Mouse (Mus musculus): ENCODE data around the gene Rab11a.

Rab11a gene

DNA sequence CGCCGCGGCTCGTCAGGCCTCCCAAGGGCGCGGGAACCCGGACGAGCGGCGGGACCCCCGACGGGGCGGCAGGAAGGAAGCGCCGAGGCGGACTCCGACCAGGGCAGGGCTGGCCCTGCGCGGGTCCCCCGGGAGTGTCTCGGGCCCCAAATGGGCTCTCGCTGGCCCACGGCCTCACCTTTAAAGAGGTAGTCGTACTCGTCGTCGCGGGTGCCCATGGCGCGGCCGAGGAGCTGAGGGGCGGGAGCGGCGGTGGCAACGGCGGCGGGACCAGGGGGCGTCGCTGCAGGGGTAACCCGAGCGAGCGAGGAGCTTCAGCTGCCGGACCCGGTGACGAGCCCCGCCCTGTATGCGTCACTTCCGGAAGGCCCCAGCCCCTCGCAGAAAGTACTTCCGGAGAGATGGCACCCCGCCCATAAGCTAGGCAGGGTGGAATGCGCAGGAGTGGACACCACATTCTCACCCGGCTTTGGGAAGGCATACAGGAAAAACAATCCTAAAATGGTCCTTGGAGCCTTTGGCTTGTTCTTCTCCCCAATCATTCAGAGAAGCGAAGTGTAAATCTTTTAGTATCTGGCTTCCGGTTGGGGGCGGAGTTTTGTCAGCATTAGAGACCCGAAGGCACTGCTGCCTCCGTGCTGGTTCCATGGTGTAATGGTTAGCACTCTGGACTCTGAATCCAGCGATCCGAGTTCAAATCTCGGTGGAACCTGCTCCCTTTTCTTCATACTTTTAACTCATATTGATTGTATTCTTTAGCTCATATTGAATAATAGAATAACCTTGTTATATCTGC is at the start of gene Rab11a:
Rab11a (minus strand) TSS at position 353 of the 796 bp plus-strand sequence.
- peak; percentile 99 for DNase-seq

DNA sequence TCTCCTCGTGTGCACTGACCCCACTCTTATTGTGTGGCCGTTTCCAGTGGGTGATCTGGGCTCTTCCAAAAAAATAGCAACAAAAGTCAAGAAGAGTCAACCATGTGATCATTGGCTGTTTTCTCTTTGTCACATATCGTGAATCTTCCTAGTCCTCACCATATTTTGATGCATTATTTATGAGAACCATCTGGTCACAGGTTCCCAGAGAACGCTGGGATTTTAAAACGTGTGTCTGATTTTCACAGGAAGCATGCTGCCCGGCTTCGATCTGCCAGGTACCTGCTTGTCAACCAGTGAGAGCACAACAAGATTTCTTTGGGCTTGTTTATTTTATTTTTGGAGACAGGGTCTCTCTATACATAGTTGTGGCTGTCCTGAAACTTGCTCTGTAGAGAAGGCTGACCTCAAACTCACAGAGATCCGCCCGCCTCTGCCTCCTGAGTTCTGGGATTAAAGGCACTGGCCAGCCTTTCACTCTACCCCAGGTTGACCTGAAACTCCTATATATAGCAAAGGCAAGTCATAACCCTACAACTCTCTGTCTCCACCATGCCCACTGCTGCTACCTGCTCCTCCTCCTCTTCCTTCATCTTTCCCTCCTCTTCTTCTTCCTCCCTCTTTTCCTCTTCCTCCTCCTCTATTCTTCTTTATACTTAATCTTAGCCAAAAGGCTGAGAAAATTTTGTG is 48.8 kb upstream of the Rab11a start:
- DNase-seq = no peak

DNA sequence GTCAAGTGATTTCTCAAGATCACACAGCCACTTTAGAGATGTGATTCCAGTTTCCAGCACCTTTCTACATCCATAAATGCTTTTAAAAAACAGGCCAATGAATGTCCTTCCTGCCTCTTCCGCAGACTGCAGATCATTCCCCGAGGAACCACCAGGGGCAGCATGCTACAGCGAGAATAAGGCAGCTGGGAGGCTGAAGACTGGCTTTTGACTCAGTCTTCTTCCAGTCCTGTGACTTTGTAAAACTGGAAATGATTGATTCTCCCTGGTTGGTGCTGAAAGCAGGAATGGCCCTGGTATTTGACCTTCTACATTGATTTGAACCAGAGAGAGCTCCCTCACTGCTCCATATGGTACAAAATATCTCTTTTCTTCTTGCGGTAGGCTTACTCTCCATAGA is 47.3 kb upstream of the Rab11a start:
- peak; percentile 89 for DNase-seq

- no peak for DNase-seq
These were observed 46.0 kb upstream of the Rab11a start for GRCm38 (mm10) chr9:64783511-64783910.

- peak; percentile 27 for DNase-seq
These were observed 42.1 kb upstream of the Rab11a start for GRCm38 (mm10) chr9:64779628-64780027.

- DNase-seq = peak; percentile 61
These were observed 40.6 kb upstream of the Rab11a start for GRCm38 (mm10) chr9:64778151-64778550.

- no peak for DNase-seq
These were observed 40.0 kb upstream of the Rab11a start for GRCm38 (mm10) chr9:64777441-64777987.

- DNase-seq = no peak
These were observed 37.9 kb upstream of the Rab11a start for GRCm38 (mm10) chr9:64775491-64775890.

GRCm38 (mm10) chr9:64774883-64775282 is 37.3 kb upstream of the Rab11a start:
- DNase-seq = no peak

GRCm38 (mm10) chr9:64774411-64774811 is 36.9 kb upstream of the Rab11a start:
- no peak for DNase-seq

DNA sequence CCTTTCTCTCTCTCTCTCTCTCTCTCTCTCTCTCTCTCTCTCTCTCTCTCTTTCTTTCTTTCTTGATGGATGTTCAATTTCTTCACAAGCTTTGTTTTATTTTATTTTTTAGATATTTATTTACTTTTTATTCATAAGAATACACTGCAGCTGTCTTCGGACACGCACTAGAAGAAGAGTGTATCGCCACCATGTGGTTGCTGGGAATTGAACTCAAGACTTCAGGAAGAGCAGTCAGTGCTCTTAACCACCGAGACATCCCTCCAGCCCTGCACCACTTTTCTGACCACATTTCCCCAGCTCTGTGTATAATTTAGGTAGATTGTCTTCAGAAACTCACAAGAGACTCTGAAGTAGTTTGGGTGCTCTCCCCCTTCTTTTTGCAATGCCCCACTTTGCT is 36.4 kb upstream of the Rab11a start:
- peak; percentile 33 for DNase-seq

DNA sequence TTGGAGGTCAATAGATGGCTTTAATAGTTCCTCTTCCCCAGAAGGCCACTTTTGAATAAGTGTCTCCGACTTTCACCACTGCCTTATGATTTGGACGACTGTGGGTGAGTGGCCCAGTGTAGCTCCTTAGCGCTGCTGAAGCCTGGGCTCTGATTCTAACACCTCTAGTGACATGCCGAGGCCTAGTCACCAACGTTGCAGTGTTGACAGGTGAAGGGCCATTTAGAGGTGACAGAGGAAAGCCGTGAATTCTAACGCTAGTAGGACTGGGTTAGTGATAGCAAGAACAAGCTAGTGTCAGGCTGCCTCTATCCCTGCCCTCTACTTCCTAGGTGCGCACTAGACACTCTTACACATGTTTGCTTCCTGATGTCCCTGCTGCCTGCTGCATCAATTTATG is 35.7 kb upstream of the Rab11a start:
- no peak for DNase-seq

GRCm38 (mm10) chr9:64771236-64771635 is 33.7 kb upstream of the Rab11a start:
- peak; percentile 39 for DNase-seq

- no peak for DNase-seq
These were observed 32.9 kb upstream of the Rab11a start for GRCm38 (mm10) chr9:64770411-64770849.

- DNase-seq = no peak
These were observed 32.4 kb upstream of the Rab11a start for GRCm38 (mm10) chr9:64769911-64770310.

- DNase-seq = peak; percentile 65
These were observed 31.6 kb upstream of the Rab11a start for GRCm38 (mm10) chr9:64769066-64769695.

- DNase-seq = no peak
These were observed 30.2 kb upstream of the Rab11a start for GRCm38 (mm10) chr9:64767796-64768195.

- DNase-seq = no peak
These were observed 28.6 kb upstream of the Rab11a start for GRCm38 (mm10) chr9:64766136-64766535.

DNA sequence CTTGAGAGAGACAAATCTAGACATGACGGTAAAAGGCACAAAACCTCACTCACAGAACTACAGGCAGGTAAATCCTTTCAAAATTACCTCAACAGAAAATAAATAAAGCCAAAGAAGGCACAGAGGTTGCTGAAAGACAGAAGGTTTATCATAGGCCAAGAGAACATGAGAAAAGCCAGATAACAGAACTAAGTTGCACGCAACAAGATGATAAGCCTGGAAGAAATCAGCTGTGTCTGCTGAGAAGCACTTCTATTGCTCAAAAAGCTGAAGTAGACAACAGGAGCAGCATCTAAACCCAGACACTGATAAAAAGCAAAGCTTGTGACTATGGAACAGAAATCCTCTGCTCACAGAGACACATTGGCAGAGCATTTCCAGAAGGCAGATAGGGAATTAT is 27.3 kb upstream of the Rab11a start:
- DNase-seq = no peak

DNA sequence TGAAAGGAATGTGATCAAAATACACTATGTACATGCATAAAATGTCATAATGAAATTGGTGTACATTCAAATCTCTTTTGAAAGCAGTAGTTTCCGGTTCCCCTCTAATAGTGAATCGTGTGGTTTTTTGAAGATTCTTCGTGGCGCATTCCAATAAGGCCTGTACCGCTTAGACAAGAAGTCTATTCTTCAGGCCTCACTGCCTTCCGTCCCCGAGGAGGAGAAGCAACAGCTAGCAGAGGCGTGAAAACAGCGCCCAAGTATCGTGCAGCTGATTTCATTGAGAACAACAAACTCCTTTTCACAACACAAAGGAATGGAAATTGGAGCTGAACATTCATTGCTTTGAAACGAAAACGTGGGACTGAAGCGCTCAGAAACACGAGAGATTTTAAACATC is 20.5 kb upstream of the Rab11a start:
- no peak for DNase-seq

DNA sequence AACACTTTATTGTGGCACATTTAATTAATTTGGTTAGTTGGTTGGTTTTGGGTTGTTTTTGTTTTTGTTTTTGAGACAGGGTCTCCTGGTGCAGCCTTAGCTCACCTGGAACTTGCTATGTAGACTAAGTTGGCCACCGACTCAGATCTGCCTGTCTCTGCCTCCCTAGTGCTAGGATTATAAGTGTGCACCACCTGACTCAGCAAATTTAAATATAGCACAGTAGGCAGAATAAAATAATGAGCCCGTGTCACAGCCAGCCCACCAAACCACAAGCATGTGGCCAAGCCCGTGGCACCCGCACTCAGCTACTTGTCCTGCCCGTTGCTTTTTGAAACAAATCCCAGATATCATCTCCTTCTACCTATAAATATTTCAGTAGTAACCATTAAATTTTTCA is 15.0 kb upstream of the Rab11a start:
- DNase-seq = no peak

DNA sequence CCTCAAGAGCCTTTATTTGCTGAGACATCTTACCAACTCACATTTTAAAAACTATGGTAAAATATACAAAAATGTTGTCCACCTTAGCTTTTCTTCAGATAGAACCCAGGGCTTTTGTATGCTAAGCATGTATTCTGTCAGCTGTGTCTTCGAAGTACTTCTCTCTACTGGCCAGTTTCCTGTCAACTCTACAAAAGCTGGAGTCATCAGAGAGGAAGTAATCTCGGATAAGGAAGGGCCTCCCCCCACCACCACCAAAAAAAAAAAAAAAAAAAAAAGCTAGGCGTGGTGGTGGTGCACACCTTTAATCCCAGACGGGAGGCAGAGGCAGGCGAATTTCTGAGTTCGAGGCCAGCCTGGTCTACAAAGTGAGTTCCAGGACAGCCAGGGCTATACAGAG is 11.8 kb upstream of the Rab11a start:
- no peak for DNase-seq

DNA sequence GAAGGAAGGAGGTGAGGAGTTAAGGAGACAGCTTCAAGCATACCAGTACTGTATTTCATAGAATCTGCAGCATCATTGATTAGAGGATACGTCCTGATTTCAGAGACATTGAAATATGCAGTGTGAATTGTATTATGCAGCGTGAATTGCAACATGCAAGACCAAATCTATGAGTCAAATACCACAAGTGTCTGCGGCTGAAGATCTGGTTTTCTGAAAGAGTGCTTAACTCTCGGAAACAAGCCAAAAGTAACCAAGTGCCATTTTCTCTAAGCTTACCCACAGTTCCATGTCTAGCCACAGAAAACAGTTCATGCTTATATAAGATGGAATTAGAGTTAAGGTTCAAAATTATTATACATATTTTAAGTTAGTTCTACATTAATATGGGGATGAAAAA is 10.2 kb upstream of the Rab11a start:
- no peak for DNase-seq

DNA sequence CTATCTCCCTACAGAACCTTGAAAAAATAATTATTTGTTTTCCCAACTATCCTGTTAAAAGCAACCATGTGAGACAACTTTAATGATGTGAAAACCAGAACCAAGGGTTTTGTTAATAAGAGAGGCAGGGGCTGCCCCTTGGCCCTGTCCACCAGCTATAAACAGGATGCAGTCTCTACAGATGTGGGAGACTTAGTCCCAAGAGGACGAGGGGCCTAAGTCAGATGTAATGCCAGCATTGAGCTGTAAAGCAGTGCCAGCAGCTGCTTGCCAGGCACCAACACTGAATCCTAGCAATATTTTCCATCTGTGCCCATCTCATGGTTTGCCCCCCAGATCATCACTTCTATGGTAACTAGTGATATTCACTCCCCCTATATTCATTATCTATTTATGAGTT is 4.9 kb upstream of the Rab11a start:
- no peak for DNase-seq
